Mouse (Mus musculus): ENCODE measurements around the gene Slc13a3.

Gene Slc13a3

GRCm38 (mm10) chr2:165439613-165440012 is 33.4 kb downstream of the Slc13a3 start:
- CTCF ChIA-PET: no interaction called here
- POLR2A ChIA-PET: no interaction called here

- CTCF ChIA-PET: interaction anchor here in 1 of 4 experiments (1.4 kb wide), 1 partner anchor 31 kb away, joined by 3 read pairs; no protein-coding TSS in a partner anchor
- POLR2A ChIA-PET: interaction anchor here in 1 of 4 experiments (1.0 kb wide), 1 partner anchor 19 kb away, joined by 3 read pairs; no protein-coding TSS in a partner anchor
Measured at GRCm38 (mm10) chr2:165438881-165439280, 34.1 kb downstream of the Slc13a3 start.

GRCm38 (mm10) chr2:165428694-165429093 is 44.3 kb downstream of the Slc13a3 start:
- POLR2A ChIA-PET: interaction anchor here in 1 of 4 experiments (0.5 kb wide), 1 partner anchor 1894 kb away, joined by 3 read pairs; no protein-coding TSS in a partner anchor
- CTCF ChIA-PET: interaction anchor here in 1 of 4 experiments (0.8 to 1.3 kb wide), 2 partner anchors 11 to 12 kb away, joined by 3 read pairs; no protein-coding TSS in a partner anchor

GRCm38 (mm10) chr2:165420195-165420594 is 52.8 kb downstream of the Slc13a3 start:
- ChIA-PET POLR2A (interaction anchor here in 1 of 4 experiments (1.3 kb wide), 1 partner anchor 19 kb away, joined by 3 read pairs; no protein-coding TSS in a partner anchor), CTCF (interaction anchor here in 3 of 4 experiments (1.3 to 1.5 kb wide), 3 partner anchors 12 to 67 kb away, joined by 5 to 9 read pairs (median 8); no protein-coding TSS in a partner anchor)

GRCm38 (mm10) chr2:165419670-165420111 is 53.3 kb downstream of the Slc13a3 start:
- POLR2A ChIA-PET: interaction anchor here in 1 of 4 experiments (1.3 kb wide), 1 partner anchor 19 kb away, joined by 3 read pairs; no protein-coding TSS in a partner anchor
- CTCF ChIA-PET: interaction anchor here in 3 of 4 experiments (1.3 to 1.5 kb wide), 3 partner anchors 12 to 67 kb away, joined by 5 to 9 read pairs (median 8); no protein-coding TSS in a partner anchor

GRCm38 (mm10) chr2:165418577-165418976 is 54.5 kb downstream of the Slc13a3 start:
- ChIA-PET POLR2A (no interaction called here), CTCF (interaction anchor here in 3 of 4 experiments (0.8 to 2.2 kb wide), 5 partner anchors 10 to 68 kb away, joined by 3 to 12 read pairs (median 8); no protein-coding TSS in a partner anchor)

DNA sequence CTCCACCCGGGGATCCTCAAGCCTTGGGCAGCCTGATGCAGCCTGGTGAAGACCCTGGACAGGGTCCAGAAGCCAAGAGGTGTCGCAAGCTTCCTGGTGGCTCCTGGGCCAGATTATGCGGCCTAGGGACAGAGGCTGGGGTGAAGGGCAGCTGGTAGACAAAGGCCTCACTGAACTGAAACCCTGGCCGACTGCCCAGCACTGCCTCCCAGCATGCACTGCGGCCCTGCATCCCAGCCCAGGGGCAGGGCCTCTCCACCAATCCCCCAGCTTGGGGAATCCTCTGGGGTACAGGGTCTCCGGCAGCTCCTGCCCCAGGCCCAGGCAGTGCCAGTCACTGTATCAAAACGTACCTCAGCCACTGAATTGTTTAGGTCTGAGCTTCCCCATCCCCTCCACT is 55.7 kb downstream of the Slc13a3 start:
- ChIA-PET POLR2A (interaction anchor here in 1 of 4 experiments (0.5 kb wide), 1 partner anchor 77 kb away, joined by 4 read pairs; no protein-coding TSS in a partner anchor), CTCF (interaction anchor here in 3 of 4 experiments (0.5 to 2.2 kb wide), 6 partner anchors 9 to 70 kb away, joined by 3 to 12 read pairs (median 4); no protein-coding TSS in a partner anchor)

GRCm38 (mm10) chr2:165415795-165416194 is 57.2 kb downstream of the Slc13a3 start:
- ChIA-PET POLR2A (interaction anchor here in 1 of 4 experiments (1.1 kb wide), 1 partner anchor 51 kb away, joined by 3 read pairs; no protein-coding TSS in a partner anchor), CTCF (interaction anchor here in 1 of 4 experiments (0.5 to 1.2 kb wide), 4 partner anchors 8 to 471 kb away, joined by 3 to 4 read pairs (median 4); no protein-coding TSS in a partner anchor)

DNA sequence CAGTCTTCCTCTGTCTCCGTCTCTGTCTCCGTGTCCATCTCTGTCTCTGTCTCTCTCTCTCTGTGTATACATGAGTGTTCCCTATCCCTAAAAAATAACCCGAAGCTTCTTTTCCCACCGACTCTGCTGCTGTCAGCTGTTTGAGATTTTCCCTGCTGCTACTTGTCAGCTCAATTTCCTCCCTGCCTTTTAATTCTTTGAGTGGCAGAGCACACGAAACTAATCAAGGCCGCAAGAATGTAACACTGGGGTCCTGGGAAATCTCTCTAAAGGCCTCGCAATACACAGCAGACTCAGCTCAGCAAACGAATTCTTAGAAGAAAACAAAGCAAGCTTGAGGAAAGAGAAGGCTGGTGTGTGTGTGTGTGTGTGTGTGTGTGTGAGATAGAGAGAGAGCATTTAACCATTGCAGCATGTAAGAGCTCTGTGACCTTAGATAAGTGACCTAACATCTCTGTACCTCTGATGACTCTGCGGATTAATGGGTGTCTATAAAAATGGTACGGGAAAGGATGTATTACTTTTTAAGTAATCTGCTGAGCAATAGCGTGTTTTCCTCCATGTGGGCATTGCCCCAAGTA is 57.8 kb downstream of the Slc13a3 start:
- ChIA-PET POLR2A (interaction anchor here in 2 of 4 experiments (0.6 to 1.1 kb wide), 2 partner anchors 52 to 372 kb away, joined by 3 to 5 read pairs; no protein-coding TSS in a partner anchor), CTCF (interaction anchor here in 1 of 4 experiments (1.0 to 1.2 kb wide), 3 partner anchors 7 to 72 kb away, joined by 3 to 4 read pairs (median 4); no protein-coding TSS in a partner anchor)

DNA sequence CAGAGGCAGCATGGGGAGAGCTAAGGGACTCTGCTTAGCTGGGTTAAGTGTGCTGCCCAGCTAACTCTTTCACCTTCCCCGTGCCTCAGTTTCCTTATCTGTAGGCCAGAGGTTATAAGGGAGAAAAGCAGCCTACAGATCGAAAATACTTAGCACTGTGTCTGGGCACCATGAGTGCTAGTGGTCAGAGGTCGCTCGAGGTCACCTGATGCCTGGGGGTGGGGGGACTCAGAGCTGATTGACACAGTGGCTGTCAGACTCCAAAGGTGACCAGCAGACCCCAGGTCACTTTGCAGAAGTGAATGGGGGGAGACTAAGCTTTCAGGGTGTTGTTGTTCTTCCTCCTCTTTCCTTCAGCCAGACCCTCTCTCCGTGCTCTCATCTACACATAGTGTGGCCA is 58.7 kb downstream of the Slc13a3 start:
- POLR2A ChIA-PET: interaction anchor here in 1 of 4 experiments (0.6 to 0.7 kb wide), 2 partner anchors 139 to 371 kb away, joined by 3 to 5 read pairs; no protein-coding TSS in a partner anchor

GRCm38 (mm10) chr2:165413884-165414283 is 59.1 kb downstream of the Slc13a3 start:
- POLR2A ChIA-PET: interaction anchor here in 2 of 4 experiments (0.6 to 0.7 kb wide), 2 partner anchors 139 to 592 kb away, joined by 3 read pairs; no protein-coding TSS in a partner anchor
- CTCF ChIA-PET: interaction anchor here in 3 of 4 experiments (0.6 to 1.2 kb wide), 6 partner anchors 9 to 180 kb away, joined by 3 to 6 read pairs (median 4); no protein-coding TSS in a partner anchor

More for the DNA sequence above, 58.7 kb downstream of the Slc13a3 start:
- CTCF ChIA-PET: interaction anchor here in 3 of 4 experiments (0.6 to 1.2 kb wide), 5 partner anchors 9 to 179 kb away, joined by 3 to 6 read pairs (median 5); no protein-coding TSS in a partner anchor

- CTCF ChIA-PET: interaction anchor here (0.5 to 3.5 kb wide), 49 partner anchors 8 to 1636 kb away, joined by 3 to 50 read pairs (median 4); partner anchors contain the start of genes Elmo2 (in 1 of the 4), Pcif1 (in 1 of the 4) and Slc12a5 (in 1 of the 4)
Measured at GRCm38 (mm10) chr2:165407700-165408301, 65.2 kb downstream of the Slc13a3 start.

GRCm38 (mm10) chr2:165405351-165405750 is 67.7 kb downstream of the Slc13a3 start:
- ChIA-PET CTCF (interaction anchor here in 3 of 4 experiments (0.8 to 3.5 kb wide), 5 partner anchors 9 to 42 kb away, joined by 3 to 50 read pairs (median 4); no protein-coding TSS in a partner anchor), POLR2A (interaction anchor here in 2 of 4 experiments (0.7 to 1.4 kb wide), 4 partner anchors 13 to 494 kb away, joined by 3 to 5 read pairs (median 3); partner anchors contain the start of gene Zfp335 (in 1 of the 2))

More at GRCm38 (mm10) chr2:165407700-165408301, 65.2 kb downstream of the Slc13a3 start:
- POLR2A ChIA-PET: interaction anchor here in 1 of 4 experiments (0.6 kb wide), 1 partner anchor 32 kb away, joined by 3 read pairs; no protein-coding TSS in a partner anchor

DNA sequence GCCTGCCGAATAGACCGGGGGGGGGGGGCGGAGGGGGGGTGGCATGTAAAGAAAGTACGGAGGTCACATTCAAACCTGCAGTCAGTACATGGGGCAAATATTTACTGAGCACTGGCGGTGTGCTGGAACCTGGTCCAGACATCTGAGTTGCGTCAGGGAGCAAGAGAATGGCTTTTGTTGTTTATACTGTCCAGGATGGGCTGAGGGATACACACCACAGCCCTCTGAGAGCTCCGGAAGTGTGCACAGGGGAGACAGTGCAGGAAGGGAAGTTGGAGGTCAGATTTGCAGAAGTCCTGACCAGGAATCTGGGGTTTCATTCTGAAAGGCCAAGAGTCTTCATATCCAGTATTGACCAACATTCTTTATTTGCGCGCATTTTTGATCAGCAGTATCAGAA is 68.1 kb downstream of the Slc13a3 start:
- ChIA-PET POLR2A (interaction anchor here in 1 of 4 experiments (0.9 kb wide), 1 partner anchor 13 kb away, joined by 3 read pairs; no protein-coding TSS in a partner anchor), CTCF (interaction anchor here in 3 of 4 experiments (0.8 to 1.4 kb wide), 4 partner anchors 9 to 330 kb away, joined by 3 to 5 read pairs (median 4); no protein-coding TSS in a partner anchor)

- ChIA-PET CTCF (interaction anchor here (0.5 to 7.6 kb wide), 15 partner anchors 9 to 1328 kb away, joined by 3 to 50 read pairs (median 4); partner anchors contain the start of genes Stk4 (in 1 of the 4) and Zfp334 (in 1 of the 4)), POLR2A (interaction anchor here (0.6 to 1.3 kb wide), 12 partner anchors 14 to 1118 kb away, joined by 3 to 6 read pairs (median 3); partner anchors contain the start of gene Neurl2 (in 1 of the 4))
Measured at GRCm38 (mm10) chr2:165398164-165398785, 74.8 kb downstream of the Slc13a3 start.

GRCm38 (mm10) chr2:165397502-165398163 is 75.4 kb downstream of the Slc13a3 start:
- CTCF ChIA-PET: interaction anchor here (0.5 to 7.6 kb wide), 13 partner anchors 9 to 1327 kb away, joined by 3 to 50 read pairs (median 4); partner anchors contain the start of genes Stk4 (in 1 of the 4) and Zfp334 (in 1 of the 4)
- POLR2A ChIA-PET: interaction anchor here (0.6 to 1.3 kb wide), 11 partner anchors 18 to 1119 kb away, joined by 3 to 6 read pairs (median 3); partner anchors contain the start of genes Ncoa5 (in 1 of the 4) and Neurl2 (in 1 of the 4)

Measured in embryonic stem cell, embryonic (primary cell).